Mouse (Mus musculus) layer of hippocampus, adult 2 months (tissue): Measurements from ENCODE around the gene Ccdc120. TPM values are rescaled to one million over a fixed set of nuclear protein-coding genes. Genes with fewer than 3 reads are reported as not detected.
A peak's percentile ranks its signal among the peaks of the same experiment; 100 is the strongest.
"Not testable (repeated sequence)": the region's sequence is repeated elsewhere in the genome, so short reads cannot be mapped to it uniquely, and the experiment has no call there.

ENCODE experiments used
- DNase-seq, 2 experiments: peaks; one replicate each; pipeline ENCODE4 v3.0.0; 2022; ENCODE audit warnings: low spot score in 2 of 2
- H3K27ac ChIP-seq: fragments of 200-600 bp; 2 replicates; pipeline ENCODE4 v1.8.1; 2022
- H3K4me3 ChIP-seq: fragments of 200-600 bp; 2 replicates; pipeline ENCODE4 v1.8.1; 2022; ENCODE audit warnings: mild to moderate bottlenecking
- CTCF ChIP-seq: fragments of 200-600 bp; conservative IDR thresholded peaks from 2 replicates; pipeline ENCODE4 v1.8.1; 2022; ENCODE audit warnings: antibody characterized with exemption, mild to moderate bottlenecking, moderate library complexity
- total RNA-seq, 2 experiments: library from RNA; stranded (reverse); gene quantifications; 2 replicates each; pipeline ENCODE4 v1.2.3; 2021

The Ccdc120 gene
- total RNA-seq, 2 experiments from 2014 or later = 14.7 to 20.6 TPM

- no peak overlapping the region for H3K4me3 ChIP-seq
- TF ChIP-seq CTCF = no peak
- H3K27ac ChIP-seq = no peak overlapping the region
- DNase-seq = no peak
Measured at GRCm38 (mm10) chrX:7769302-7770017, 18.8 kb upstream of the Ccdc120 start.

DNA sequence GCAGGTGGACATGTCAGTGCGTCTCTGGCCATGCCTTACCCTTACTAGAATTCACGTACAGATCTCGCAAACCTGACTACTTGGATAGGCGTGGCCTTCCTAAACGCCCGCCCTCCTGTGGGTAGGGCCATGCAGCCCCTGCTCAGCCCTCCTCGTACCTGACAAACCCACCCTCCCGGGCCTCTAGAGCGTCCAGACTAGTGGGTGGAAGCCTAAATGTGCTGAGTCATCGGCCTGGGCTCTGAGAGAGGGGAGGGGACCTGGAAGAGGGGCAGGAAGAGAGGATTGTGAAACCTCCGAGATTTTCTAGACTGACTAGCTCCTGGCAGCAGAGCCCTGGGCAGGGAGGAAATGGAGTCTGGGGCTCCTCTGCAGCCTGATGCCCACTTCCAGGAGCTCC, 15.1 kb upstream of the Ccdc120 start:
- H3K4me3 ChIP-seq = peak overlapping the region; percentile 43
- DNase-seq = peak in 1 of 2 experiments; percentile 22
- TF ChIP-seq CTCF = no peak
- H3K27ac ChIP-seq = 0 out of 2 replicates have a peak overlapping the region, but pooled peaks have one; percentile 46

GRCm38 (mm10) chrX:7765281-7765670, 14.6 kb upstream of the Ccdc120 start:
- H3K4me3 ChIP-seq = peak overlapping the region; percentile 43
- no peak for DNase-seq
- no peak for TF ChIP-seq CTCF
- H3K27ac ChIP-seq = 0 out of 2 replicates have a peak overlapping the region, but pooled peaks have one; percentile 46

DNA sequence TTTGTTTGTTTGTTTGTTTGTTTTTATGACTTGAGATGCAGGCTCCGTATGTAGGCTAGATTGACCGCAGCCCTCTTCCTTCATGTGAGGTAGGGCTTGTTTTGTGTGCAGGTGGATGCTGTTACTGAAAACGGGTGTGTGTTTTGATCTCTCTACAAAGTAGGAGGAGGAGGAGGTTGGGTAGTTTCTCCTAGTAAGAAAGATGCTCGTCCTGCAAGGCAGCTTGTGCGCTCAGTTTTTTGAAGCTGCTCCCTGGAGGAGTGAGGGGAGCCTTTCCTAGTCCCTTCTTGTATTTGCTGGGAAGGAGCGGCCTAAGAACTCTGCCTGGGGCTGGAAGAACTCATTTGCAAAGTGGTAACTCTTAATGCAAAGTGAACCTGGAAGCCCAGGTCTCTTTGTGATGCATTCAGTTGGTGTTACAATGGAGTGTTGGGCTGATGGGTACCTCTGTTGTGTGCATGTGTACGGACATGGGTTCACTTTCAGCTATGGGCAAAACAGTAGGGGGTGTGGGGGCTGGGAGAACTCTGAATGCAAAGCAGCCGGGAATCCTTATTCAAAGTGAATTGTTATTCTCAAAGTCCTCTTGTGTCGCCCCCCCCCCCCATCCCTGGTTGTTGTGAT, 14.1 kb upstream of the Ccdc120 start:
- no peak for DNase-seq
- Histone ChIP-seq H3K27ac (no peak overlapping the region), H3K4me3 (peak overlapping the region; percentile 73)
- no peak for TF ChIP-seq CTCF

DNA sequence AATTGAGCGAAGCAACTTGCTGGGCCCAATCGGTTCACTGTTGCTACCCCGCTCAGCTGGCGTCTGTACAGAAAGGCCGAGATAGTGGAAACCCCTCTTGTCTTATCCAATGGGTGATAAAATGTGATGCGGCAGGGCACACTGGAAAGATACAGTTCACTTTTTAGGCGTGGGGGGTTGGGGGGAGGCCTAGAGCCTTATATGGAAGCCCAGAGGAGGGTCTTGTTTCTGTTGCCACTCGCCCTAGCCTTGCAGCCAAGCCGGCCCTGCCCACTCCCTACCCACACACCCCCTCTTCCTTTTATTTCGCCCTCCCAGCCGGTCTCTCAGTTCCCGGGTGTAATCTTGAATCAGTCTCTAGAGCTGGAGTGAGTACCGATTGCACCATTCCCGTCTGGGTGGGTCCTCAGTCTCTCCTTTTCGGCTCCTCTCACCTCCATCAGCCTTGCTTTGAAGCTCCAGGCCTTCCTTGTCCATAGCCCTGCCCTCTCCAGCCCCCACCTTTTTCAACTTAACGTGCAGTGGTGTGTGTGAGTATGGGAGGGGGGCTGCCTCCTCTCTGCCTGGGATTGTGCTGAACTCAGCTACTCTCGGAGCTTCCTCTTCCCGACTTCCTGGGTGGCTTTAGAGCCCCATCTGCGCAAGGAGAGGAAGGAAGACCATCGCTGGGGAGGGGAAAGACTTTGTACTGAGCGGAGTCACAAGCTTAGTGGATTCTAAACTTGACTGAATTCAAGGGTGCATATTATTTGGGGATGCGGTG, 13.1 kb upstream of the Ccdc120 start:
- peak in 1 of 2 experiments; percentile 27 for DNase-seq
- H3K4me3 ChIP-seq = peak overlapping the region; percentile 73
- TF ChIP-seq CTCF = no peak
- peak overlapping the region; percentile 83; the same call in 1 of the 2 replicates for H3K27ac ChIP-seq

GRCm38 (mm10) chrX:7762921-7763197, 12.2 kb upstream of the Ccdc120 start:
- H3K27ac ChIP-seq = peak overlapping the region; percentile 83
- no peak for DNase-seq
- H3K4me3 ChIP-seq = peak overlapping the region; percentile 73
- TF ChIP-seq CTCF = no peak

DNA sequence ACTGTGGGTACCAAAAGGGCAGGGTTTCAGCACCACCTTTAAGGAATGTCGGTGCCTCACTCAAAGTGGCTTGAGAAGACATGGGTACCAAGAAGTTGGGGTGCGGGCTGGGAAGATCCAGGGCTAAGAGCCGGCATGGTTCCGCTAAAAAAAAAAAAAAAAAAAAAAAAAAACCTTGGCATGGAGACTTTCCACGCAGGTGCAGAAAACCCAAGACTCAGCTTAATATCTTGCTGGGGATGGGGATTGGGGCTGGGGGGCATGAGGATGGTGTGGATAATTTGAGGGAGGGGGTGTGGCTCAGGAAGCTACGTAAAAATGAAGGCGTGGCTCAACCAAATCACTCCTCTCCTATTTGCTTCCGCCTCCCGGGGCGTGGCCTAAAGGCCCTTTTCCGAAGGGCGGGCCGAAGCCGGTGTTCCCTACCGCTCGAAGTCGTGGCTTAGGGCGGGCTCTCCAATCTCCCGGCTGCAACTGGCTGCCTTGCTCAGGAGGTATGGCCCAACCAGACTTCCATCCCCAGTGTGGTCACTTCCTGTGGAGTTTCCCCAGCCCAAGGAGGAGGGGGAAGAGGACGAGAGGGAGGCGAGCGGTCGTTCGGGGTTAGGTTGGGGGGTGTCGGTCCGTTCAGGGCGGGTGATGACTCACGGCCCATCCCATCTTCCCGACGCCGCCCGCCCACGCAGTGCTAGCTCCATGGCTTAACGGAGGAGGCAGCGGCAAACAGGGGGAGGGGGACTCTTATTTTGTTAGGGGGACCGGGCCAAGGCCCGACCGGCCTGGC, 11.6 kb upstream of the Ccdc120 start, which contains the start of gene Tfe3:
Tfe3 (plus strand) TSS at position 424 of the 784 bp plus-strand sequence.
- Histone ChIP-seq H3K27ac (peak within 1 kb of the TSS; percentile 83), H3K4me3 (peak within 1 kb of the TSS; percentile 73)
- DNase-seq = peak; percentile 84 to 95
- no peak for TF ChIP-seq CTCF

DNA sequence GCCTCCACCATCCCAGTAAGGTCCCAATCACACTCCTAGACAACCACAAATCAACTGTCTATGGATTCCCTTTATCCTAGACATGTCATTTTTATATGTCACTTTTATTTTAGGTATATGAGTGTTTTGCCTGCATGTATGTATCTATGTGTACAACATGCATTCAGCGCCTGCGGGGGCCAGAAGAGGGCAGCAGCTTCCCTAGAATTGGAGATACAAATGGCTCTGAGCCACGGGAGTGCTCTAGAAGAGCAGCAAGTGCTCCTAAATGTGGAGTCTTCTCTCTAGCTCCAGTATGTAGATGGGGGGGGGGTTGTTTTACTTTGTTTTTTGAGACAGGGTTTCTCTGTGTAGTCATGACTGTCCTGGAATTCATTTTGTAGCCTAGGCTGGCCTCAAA, 2.9 kb upstream of the Ccdc120 start:
- H3K27ac ChIP-seq, DNase-seq, H3K4me3 ChIP-seq: not testable (repeated sequence)
- TF ChIP-seq CTCF = peak; percentile 62

DNA sequence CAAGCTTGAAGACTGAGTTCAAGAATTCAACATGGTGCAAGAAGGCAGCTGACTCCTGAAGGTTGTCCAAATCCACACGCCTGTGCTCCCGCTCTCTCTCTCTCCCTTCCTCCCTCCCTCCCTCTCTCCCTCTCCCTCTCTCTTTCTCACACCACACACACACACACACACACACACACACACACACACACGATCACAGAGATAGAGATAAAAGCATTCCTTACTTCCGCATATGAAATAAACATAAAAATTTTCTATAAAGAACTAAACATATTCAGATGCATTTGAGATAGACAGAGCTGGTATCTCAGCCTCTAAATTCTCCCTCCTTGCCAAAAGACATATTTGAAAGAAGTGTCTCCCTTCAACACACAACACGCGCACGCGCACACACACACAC, 5.3 kb downstream of the Ccdc120 start:
- TF ChIP-seq CTCF = no peak
- no peak for DNase-seq
- Histone ChIP-seq H3K4me3 (no peak overlapping the region), H3K27ac (no peak overlapping the region)

DNA sequence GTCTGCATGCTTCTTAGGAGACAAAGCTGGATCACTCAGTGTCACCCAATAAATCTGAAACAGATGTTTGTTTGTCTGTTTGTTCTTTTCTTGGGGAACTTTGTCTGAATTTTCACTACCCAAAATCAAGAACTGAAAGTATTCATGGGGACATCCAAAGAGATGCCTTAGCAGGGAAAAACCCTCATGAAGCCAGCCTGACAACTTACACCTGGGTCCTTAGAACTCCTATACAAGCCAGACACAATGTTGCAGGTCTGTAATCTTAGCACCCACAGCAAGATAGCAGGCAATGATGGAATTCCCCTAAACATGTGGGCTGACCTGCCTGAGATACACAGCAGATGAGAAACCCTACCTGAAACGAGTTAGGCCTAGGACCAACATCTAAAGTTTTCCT, 5.8 kb downstream of the Ccdc120 start:
- no peak for DNase-seq
- Histone ChIP-seq H3K4me3 (no peak overlapping the region), H3K27ac (no peak overlapping the region)
- no peak for TF ChIP-seq CTCF

DNA sequence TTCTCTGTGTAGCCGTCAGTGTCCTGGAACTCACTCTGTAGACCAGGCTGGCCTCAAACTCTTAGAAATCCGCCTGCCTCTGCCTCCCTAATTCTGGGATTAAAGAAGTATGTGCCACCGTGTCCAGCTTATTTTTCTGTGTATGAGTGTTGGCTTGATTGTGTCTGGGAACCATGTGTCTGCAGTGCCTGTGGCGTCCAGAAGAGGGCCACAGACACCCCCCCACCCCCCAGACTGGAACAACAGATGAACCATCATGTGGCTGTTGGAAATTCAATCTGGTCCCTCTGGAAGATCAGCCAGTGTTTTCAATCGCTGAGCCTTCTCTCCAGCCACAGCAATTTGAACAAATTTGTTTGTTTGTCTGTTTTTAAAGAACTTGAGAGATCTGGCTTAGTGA, 7.2 kb downstream of the Ccdc120 start:
- no peak overlapping the region for H3K4me3 ChIP-seq
- no peak overlapping the region for H3K27ac ChIP-seq
- peak; percentile 74 for TF ChIP-seq CTCF
- DNase-seq = no peak

DNA sequence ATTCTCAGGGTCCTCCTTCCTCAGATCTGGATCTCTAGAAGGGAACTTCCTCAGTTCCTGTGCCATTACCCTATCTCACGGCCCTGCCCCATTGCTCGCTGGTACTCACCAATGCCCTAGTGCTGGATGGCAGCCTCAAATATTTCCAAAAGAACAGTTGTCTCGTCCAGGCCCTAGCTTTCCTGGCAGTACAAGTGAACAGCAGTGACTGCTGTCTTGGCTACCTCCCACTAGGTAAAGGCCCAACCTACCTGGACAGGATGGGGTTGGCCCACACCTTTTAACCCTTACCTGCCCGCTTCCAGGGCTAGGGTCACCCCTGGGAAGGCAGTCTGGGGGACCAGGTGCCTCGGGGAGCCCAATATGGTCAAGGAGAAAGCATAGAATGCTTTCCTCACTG, 9.6 kb downstream of the Ccdc120 start:
- TF ChIP-seq CTCF = no peak
- no peak overlapping the region for H3K27ac ChIP-seq
- H3K4me3 ChIP-seq = no peak overlapping the region
- DNase-seq = no peak
